Mouse (Mus musculus) stomach, adult 2 months (tissue): ENCODE measurements around the gene Vrk1. TPM values are rescaled to one million over a fixed set of nuclear protein-coding genes. Genes with fewer than 3 reads are reported as not detected.

Experiments used
- polyA plus RNA-seq: library from polyadenylated mRNA; depleted of rRNA; stranded (reverse); fragments of >200 nt; gene quantifications from 2 replicates; pipeline ENCODE4 v1.2.3, GENCODE M21; 2012; rRNA removed

The Vrk1 gene
- polyA plus RNA-seq = 0.70 and 0.84 TPM in 2 replicates

GRCm38 (mm10) chr12:106010065-106010915, at the start of gene Vrk1:
Gene Vrk1 (plus strand): TSS chr12:106010228.

Other genes with a start within 250 kb of the Vrk1 start
- 13.6 and 14.0 TPM in 2 replicates for gene Papola, start 225.5 kb upstream of the Vrk1 start, polyA plus RNA-seq